Mouse (Mus musculus) mouse trophoblast stem cell (cell line): ENCODE data around the gene Il1rl1.

Experiments used
- in situ Hi-C, 2 experiments: fragments of 300-500 bp; cut with MseI, MboI; formaldehyde crosslinking; loops; 2 replicates in 1 of 2; 3 replicates in 1 of 2; pipeline ENCODE4 v1.15.1; 2025

The Il1rl1 gene

DNA sequence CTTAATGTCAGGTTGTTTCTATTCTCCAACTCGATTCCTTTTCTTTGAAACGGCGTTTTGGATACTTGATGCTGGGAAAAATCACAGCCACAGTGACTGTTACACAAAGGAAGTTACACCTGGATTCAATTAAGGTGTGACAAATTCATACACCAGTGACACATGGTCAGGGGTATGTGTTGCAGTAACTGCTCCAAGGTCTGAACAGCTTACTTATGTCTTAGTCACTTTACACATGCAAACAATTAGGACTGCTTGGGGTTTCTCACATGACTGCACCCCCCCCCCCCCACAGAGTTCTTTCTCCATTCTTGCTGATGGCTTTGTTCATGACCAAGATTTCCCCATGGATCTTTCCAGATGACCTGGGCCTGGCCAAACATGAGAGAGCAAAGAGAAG is 6.6 kb downstream of the Il1rl1 start:
- in situ Hi-C loops = no loop called here

DNA sequence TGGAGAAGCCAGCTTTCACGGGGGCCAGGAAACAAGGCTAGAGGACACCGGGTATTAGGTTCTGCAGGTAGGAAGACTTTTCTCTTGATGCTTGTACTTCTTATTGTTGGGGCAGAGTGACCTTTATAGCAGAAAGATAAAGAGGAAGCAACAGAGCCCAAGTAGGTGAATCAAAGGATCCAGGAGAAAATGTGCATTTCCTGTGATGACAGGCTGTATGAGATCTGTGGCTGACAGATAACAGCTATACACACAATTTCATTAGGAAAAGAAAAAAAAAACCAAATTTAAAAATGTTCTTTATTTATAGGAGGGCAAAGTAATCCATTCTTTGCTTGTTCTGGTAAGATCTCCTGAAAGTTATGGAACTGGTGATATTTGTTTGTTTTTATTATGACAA is 8.0 kb downstream of the Il1rl1 start:
- in situ Hi-C loops = no loop called here

DNA sequence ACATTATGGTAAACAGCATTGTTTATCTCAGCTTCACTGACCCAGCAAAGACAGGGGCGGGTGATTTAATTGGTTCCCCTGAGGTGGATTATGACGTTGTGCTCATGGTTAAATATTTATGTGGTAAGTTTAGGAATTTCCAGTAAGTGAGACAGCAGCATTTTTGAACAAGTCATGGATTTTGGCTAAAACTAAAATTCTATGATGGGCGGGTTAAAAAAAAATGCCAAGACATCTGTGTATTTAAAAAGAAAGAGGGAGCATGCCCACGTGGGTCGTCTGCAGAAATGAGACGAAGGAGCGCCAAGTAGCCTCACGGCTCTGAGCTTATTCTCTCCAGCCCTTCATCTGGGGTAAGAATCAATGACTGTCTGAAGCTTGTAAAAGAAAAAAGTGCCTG is 10.1 kb downstream of the Il1rl1 start:
- in situ Hi-C loops = no loop called here

DNA sequence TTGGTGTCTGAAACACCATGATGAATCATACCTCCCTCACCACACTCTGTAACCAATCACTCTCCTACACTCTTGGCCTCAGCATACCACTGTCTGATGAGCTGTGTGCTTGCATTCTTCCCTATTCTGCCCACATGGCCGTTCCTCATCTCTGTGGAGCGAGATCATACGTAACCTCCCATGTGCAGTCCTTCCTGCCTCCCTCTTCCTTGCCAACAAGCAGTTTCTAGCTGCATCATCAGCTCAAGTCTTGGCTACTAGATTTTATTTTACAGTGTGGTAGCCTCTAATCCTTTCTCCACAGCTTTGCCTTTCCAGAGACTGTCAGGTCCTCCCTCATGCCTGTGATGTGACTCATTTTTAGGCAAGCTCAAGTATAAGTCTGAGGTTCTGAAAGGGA is 15.4 kb downstream of the Il1rl1 start:
- in situ Hi-C loops = no loop called here

DNA sequence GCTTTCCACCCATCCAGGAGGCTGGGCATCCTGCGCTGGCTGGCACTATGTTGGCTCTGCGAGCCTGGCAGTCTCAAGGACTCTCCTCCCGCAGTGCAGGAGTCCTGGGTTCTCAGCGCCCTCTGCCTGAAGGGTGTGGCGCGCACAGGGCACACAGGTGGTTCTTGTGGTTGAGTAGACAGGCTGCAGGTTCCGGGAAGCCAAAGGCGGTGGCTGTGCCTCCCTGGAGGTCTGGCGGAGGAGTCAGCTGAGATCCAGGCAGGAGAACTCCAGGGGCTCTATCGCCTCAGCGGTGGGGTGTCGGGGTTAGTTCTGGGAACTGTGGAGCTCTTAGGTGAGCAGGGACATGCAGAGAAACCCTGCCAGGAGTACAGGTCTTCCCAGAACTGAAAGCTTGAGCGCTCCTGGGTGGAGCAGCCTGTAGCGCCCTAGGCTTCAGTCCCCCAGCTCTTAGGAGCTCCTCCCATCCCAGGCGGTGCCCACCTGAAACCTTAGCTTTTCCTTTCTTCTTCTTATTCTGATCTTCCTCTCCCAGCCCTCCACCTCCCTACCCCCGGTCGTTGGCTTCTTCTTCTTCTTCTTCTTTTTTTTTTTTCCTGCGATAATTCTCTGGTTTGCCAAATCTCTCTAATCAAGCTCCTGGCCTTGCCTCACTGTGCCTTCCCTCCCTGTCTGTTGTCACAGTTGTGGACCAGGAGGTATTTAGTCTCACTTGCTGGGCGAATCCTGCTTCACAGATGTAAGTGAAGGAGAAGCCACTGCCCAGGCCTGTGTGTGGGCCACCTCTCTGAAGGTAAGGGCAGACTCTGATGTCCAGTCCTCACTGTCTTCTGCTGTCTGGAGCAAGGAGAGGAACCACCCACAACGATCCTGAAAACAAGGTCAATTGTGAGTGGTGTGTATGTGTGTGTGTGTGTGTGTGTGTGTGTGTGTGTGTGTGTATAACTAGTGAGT is 36.4 kb downstream of the Il1rl1 start, which contains the start of gene Il18r1:
Gene Il18r1, plus strand, starts transcription at position 76 of the 954 bp plus-strand sequence.
- in situ Hi-C loops = no loop called here

DNA sequence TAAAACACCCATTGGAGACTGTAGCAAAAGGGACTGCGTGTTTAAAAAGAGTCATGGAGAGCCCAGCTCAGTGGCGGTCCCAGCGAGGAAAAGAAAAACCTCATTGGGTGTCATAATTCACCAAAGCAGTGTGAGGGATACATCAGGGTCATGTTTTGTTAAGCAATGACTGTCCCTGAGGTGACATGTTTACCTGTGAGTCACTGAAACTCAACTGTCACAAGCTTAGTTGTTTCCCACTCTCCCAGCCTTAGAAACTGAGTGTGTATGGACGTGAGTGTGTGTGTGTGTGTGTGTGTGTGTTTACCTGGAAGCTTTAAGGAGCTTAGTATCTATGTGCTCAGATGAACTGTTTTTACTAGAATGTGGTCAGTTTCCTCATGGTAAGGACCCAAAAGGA is 37.9 kb downstream of the Il1rl1 start:
- in situ Hi-C loops = no loop called here

DNA sequence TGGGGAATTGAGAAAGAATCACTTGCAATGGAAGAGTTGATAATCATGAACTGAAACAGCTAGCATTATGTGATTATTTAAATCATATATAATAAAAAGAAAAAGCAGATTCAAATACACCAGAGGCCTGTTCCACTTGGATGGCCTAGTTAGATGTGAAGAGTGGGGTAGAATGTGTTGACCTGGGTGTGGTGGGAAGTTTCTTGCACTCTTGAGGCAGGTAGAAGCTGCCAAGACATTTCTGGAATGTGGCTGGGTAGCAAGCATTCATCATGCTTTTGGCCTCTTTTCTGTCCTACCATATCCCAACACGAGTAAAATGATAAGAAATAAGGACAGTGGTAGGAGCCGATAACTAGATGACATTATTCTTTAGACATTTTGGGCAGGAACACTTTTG is 39.4 kb downstream of the Il1rl1 start:
- in situ Hi-C loops = no loop called here

DNA sequence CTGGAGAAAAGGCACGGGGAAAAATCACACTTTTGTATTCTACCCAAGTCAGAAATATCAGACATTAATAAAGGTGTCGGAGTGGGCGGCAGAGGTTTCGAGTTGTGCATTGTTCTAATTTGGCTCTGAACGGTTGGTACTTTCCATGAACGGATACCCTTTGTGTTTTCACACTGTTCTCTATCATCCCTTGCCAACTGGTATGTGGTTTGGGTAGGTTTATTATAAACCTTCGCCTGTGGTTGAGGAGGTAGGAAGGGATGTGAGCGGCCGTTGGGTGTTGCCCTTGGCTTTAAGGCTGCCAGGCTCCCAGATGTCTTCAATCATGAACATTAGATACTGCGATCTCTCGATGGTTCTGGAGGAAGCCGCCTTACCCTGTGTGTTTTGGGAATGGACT is 40.5 kb downstream of the Il1rl1 start:
- in situ Hi-C loops = no loop called here

DNA sequence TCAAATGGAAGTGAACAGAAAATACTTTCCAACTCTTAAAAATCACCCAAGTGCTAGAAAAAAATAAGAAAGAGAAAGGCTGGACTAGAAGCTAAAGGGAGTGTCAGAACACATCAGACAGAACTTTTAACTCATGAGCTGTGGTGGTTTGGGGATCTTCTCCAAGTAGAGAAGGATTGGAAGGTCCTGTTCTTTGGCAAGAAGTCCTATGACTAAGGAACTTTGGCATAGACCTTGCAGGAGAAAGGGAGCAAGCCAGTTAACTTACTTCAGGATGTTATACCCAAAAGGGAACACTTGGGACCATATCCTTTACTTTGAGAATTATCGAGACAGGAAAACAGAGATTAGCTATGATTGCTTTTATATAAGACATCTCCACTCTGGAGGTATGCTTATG is 43.0 kb downstream of the Il1rl1 start:
- in situ Hi-C loops = no loop called here

DNA sequence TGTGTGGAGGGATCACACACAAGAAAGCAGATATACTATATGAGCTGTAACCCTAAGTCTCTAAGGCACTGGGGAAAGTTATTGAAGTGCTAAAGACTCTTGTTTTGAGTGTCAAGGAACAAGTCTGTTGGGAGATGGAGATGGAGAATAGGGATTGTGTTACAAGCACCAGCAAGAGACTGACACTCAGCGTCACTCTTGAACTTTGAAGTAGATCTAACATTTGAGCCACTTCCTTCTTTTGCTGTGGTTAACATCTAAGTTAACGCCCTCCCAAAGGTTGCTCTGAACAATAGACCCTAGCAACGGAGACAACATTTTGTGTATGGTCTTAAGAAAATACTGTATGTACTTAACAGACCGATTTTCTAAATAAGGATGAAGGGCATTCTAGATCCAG is 44.3 kb downstream of the Il1rl1 start:
- in situ Hi-C loops = no loop called here

DNA sequence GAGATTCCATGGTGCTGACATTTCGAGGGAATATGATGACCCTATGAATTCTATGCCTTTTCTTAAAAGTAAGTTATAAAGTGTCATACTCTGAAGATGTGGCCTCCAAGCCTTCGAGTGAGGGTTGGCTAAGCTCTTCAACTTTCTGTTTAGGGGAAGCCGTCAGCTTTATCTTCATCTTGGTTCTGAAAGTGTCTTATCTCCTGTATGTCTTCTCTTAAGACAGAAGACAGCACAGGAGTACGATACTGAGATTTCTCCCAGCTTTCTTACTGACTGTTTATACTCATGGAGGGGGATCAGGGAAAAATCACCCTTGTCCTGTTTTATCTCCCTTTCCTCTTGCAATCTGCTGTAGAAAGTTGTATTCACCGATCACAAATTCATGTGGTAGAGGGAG is 45.0 kb downstream of the Il1rl1 start:
- in situ Hi-C loops = no loop called here

DNA sequence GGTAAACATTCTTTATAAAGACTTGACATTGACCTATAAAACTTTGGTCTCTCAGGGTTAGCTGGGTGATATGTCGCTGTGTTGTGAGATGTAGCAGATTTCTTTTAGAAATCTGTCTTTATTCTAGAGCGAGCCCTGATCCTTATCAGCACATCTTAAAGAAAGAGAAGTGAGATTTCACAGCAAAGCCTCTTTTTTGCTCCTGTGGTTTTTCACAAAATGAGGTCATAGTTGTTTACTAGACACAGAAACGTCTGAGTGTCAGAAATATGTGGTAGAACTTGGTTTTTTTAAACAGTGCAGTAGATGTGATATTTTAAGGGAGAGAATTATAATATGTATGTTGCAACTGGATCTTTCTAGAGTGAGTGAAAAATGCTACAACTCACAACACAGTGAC is 46.3 kb downstream of the Il1rl1 start:
- in situ Hi-C loops = no loop called here

DNA sequence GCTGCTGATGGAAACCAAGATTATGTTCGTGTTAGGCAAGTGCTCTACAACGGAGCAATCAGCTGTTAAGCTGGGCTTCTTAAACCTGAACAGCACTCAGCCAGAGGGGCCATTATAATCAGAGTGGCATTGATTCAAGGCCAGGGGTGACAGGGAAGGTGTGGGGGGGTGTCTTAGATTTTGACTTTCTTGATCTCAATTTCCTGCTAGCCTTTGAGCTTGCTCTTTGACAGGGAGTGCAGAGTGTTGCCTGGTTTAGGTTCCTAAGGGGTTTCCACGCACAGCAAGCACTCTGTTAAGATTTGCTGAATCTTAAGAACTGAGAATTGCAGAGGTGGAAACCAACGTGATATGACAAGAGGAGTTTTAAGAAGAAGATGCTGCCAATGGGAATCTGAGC is 47.4 kb downstream of the Il1rl1 start:
- in situ Hi-C loops = no loop called here

DNA sequence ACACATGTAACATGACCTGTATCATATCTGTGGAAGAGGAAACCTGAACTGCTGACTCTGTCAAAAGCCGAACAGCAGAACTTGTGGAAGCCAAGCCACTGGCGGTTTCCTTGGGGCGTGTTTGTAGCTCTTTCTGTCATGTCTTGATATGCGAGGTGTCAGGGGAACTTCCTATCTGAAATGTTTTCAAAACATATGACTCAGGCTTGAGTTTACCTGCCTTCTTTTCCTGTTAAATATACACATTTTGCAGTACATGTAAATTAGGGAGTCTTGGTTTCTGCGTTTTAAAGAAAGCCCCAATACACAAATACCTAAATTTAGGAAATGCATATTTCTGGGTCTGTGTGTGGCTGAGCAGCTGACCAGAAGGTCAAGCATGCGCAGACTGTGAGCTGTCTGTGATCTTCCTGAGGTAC is 50.1 kb downstream of the Il1rl1 start:
- in situ Hi-C loops = no loop called here

DNA sequence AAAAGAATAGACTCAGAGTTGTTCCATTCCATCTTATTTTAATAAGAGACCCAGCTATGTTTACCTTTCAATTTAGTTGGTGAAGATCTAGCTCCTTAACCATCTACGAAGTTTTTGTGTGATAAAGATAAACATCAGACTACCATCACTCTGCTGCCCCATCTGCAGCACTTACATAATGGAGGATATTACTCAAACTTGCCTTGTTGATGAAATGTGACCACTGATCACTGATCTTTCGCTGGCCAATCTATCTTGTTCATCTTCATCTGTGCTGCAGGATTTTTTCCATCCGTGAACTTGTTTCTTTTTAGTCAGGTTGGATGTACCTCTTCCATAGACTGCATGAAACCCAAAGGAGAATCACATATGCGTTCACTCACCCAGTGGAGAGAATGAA is 65.2 kb downstream of the Il1rl1 start:
- in situ Hi-C loops = no loop called here

DNA sequence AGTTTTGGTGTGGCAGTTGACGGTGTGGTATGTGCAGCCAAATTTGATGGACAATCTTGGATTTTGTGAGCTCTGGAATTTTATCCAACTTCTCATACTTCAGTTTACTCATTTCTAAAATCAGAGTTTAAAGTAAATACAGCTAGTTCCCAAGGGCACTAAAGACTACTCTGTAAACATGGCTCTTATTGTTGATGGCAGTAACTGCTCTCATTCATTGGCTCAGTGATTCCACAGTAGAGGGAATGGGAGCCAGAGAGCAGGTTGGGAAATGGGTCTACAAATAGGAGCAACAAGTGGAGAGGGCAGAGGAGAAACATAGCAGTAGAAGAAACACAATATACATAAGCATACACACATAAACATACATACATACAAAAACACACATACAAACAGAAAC is 70.3 kb downstream of the Il1rl1 start:
- in situ Hi-C loops = no loop called here

DNA sequence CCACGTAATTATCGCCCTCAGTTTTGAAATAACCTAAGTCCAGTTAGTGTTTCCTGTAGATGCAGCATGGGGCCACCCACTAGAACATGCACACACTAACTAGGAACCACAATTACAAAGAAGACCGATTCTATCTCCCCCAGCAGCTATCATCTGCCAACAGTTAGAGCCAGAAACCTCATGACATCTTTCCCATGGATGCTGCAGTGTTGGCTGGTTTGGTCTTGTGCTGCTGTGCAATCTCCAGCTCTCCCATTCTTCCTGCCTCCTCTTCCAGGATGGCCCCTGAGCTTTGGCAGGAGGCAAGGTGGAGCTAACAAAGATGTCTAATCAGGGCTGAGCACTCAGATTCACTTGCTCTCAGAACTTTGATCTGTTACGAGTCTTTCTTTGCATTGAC is 71.8 kb downstream of the Il1rl1 start:
- in situ Hi-C loops = no loop called here

DNA sequence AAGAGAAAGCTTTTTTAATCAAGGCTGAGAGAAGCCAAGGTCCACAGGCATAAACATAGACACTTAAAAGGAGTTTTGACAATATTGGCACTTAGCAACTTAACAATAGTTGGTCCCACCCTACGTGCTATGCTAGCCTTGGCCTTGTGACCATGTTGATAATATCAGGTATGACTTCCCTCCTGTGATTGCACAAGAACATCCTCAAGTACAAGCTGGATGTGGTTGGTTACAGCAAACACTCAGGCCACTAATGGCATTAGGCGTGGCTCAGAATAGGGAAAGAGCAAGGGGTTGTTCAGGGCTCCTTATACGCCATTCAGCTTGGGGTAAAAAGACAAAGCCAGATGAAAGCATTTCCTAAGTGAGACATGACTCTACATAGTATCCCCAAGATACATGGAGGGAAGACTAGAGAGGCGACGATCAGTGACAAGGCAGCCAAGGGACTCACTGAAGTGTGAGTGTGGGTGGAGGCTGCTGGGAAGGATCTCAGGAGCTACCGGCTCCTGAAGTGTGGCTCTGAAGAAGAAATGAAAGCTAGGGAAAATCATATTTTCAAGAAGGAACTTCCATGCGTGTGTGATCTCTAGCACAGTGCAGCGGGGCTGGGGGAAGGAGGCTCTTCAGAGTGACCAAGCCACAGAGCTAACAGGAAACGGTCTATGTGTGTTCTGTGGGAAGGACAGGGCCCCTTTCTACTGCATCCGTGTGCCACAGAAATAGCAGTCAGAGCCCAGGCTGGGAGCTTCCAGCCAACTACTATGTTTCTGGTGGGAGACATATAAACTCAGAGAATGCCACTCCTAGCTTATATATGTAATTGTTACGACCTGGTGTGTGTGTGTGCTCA is 72.4 kb downstream of the Il1rl1 start:
- in situ Hi-C loops = no loop called here

DNA sequence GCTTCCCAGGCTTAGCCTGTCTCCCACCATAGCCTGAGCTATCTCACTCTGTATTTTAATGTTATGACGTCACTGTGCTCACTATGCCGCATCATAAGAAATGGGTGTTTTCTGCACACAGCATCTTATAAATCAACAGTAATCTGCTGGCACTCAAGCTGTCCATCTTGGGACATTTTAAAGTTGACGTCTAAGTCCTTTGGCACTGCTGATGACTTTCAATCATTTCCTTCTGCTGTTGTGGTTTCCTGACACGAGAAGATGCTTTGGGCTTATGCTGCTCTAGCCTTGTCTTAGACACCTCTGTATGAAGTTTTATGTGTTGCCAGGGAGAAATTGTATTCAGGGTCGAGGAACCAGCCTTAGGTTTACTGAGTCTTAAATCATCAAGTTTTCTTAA is 75.2 kb downstream of the Il1rl1 start:
- in situ Hi-C loops = no loop called here
